7 mouse cellular contexts compared by ENCODE assay signal in genomic region chr17:74338225-74338931, GRCm38 (mm10). TPM values are rescaled to one million over a fixed set of nuclear protein-coding genes. Genes with fewer than 3 reads are reported as not detected.
DNase-seq lines count a peak whose midpoint lies in the region; ATAC-seq lines count a peak whose summit lies in the region.

No protein-coding gene starts in this region.

- H3K4me2 ChIP-seq in embryonic facial prominence, embryonic 11.5 days (ENCODE audit: low read depth, low read length), result peak overlapping the region; percentile 75
- H3K4me2 ChIP-seq in limb, embryonic 11.5 days (ENCODE audit: low read depth, severe bottlenecking), result peak overlapping the region; percentile 77
- H3K4me2 ChIP-seq in midbrain, embryonic 14.5 days (ENCODE audit: low read length), result peak overlapping the region; percentile 60

- H3K27ac ChIP-seq in embryonic facial prominence, embryonic 11.5 days (replicated peaks; ENCODE audit: low read depth, low read length), result peak overlapping the region; percentile 93
- peak overlapping the region; percentile 89 for H3K27ac ChIP-seq in limb, embryonic 11.5 days (replicated peaks; ENCODE audit: low read depth, low read length)
- peak overlapping the region; percentile 98 for H3K27ac ChIP-seq in midbrain, embryonic 14.5 days (replicated peaks; ENCODE audit: low read depth, low read length)

- no peaks in the 10 kb centered on the region for H3K36me3 ChIP-seq in embryonic facial prominence, embryonic 11.5 days (replicated peaks; ENCODE audit: control insufficient read depth, insufficient read depth, low read depth, low read length)
- H3K36me3 ChIP-seq in limb, embryonic 11.5 days (ENCODE audit: control insufficient read depth, insufficient read depth, low read length), result no peaks in the 10 kb centered on the region
- no peaks in the 10 kb centered on the region for H3K36me3 ChIP-seq in midbrain, embryonic 14.5 days (ENCODE audit: control insufficient read depth, insufficient read depth, low read length)

- H3K9ac ChIP-seq in embryonic facial prominence, embryonic 11.5 days (replicated peaks; ENCODE audit: low read length), result peak overlapping the region; percentile 97
- peak overlapping the region; percentile 94 for H3K9ac ChIP-seq in limb, embryonic 11.5 days (ENCODE audit: low read length)
- H3K9ac ChIP-seq in midbrain, embryonic 14.5 days (replicated peaks; ENCODE audit: low read length), result peak overlapping the region; percentile 97

- under 1% methylated on average over 42 of the region's 50 CpGs for WGBS in embryonic facial prominence, embryonic 11.5 days
- under 1% methylated on average over 33 of the region's 50 CpGs for WGBS in limb, embryonic 11.5 days
- under 1% methylated on average over 40 of the region's 50 CpGs for WGBS in midbrain, embryonic 14.5 days

- no peaks in the 10 kb centered on the region for H3K4me1 ChIP-seq in embryonic facial prominence, embryonic 11.5 days (ENCODE audit: control insufficient read depth, insufficient read depth, low read length)
- H3K4me1 ChIP-seq in limb, embryonic 11.5 days (ENCODE audit: control insufficient read depth, insufficient read depth, low read length), result peaks cover 13% of the 10 kb centered on the region; the same call in 1 of the 2 replicates
- H3K4me1 ChIP-seq in midbrain, embryonic 14.5 days (ENCODE audit: control insufficient read depth, insufficient read depth, low read length), result peaks cover 32% of the 10 kb centered on the region

- peak overlapping the region; percentile 98 for H3K4me3 ChIP-seq in embryonic facial prominence, embryonic 11.5 days (ENCODE audit: low read depth, low read length)
- H3K4me3 ChIP-seq in limb, embryonic 11.5 days (ENCODE audit: low read depth, low read length), result peak overlapping the region; percentile 99
- H3K4me3 ChIP-seq in midbrain, embryonic 14.5 days (replicated peaks; ENCODE audit: low read depth, low read length), result peak overlapping the region; percentile 99

- no peaks in the 10 kb centered on the region for H3K27me3 ChIP-seq in embryonic facial prominence, embryonic 11.5 days (ENCODE audit: control insufficient read depth, insufficient read depth, low read length)
- H3K27me3 ChIP-seq in limb, embryonic 11.5 days (ENCODE audit: control insufficient read depth, insufficient read depth, low read length), result no peaks in the 10 kb centered on the region
- H3K27me3 ChIP-seq in midbrain, embryonic 14.5 days (ENCODE audit: control insufficient read depth, insufficient read depth, low read length), result no peaks in the 10 kb centered on the region

- DNase-seq in adrenal gland, postnatal 14 days, result peak; percentile 97
- peak; percentile 97 for DNase-seq in embryonic facial prominence, embryonic 11.5 days (ENCODE audit: low spot score)
- DNase-seq in heart, adult 11 months, result peak; percentile 100
- peak; percentile 94 for DNase-seq in kidney, adult 18-20 months
- DNase-seq in limb, embryonic 11.5 days (ENCODE audit: low spot score), result peak; percentile 98
- peak; percentile 99 for DNase-seq in midbrain, embryonic 14.5 days
- peak; percentile 87 to 91 for DNase-seq in spleen, adult 18-20 months

- peak; percentile 93 for ATAC-seq in embryonic facial prominence, embryonic 11.5 days (replicated peaks; ENCODE audit: insufficient number of reproducible peaks, low FRiP score, low TSS enrichment, low read depth)
- peak; percentile 95 for ATAC-seq in limb, embryonic 11.5 days (ENCODE audit: insufficient number of reproducible peaks, low FRiP score, low TSS enrichment, low read depth)
- ATAC-seq in midbrain, embryonic 14.5 days (ENCODE audit: low FRiP score, low TSS enrichment), result peak; percentile 95

- H3K9me3 ChIP-seq in embryonic facial prominence, embryonic 11.5 days (replicated peaks; ENCODE audit: control insufficient read depth, low read length), result no peaks in the 10 kb centered on the region
- H3K9me3 ChIP-seq in limb, embryonic 11.5 days (ENCODE audit: control insufficient read depth, low read length), result no peaks in the 10 kb centered on the region
- H3K9me3 ChIP-seq in midbrain, embryonic 14.5 days (ENCODE audit: control insufficient read depth, low read length), result no peaks in the 10 kb centered on the region

RNA-seq across cellular contexts. Expression of gene Spast, which starts 0.4 kb away (rescaled TPM):
- 35.5 and 38.1 TPM in 2 replicates for total RNA-seq in adrenal gland, postnatal 14 days (2021)
- polyA plus RNA-seq in embryonic facial prominence, embryonic 11.5 days (2014; fragmentation: Nextera tagmentation; extraction: Ambion mirVana), result 34.1 and 41.3 TPM in 2 replicates
- polyA plus RNA-seq in limb, embryonic 11.5 days (2014; fragmentation: Nextera tagmentation; extraction: Ambion mirVana), result 31.2 and 32.7 TPM in 2 replicates
- 52.3 and 58.9 TPM in 2 replicates for polyA plus RNA-seq in midbrain, embryonic 14.5 days (2014; fragmentation: Nextera tagmentation; extraction: Ambion mirVana)

RNA-seq across cellular contexts. Expression of gene Dpy30, which starts 14.6 kb away (rescaled TPM):
- 89.7 and 95.2 TPM in 2 replicates for total RNA-seq in adrenal gland, postnatal 14 days (2021)
- polyA plus RNA-seq in embryonic facial prominence, embryonic 11.5 days (2014; fragmentation: Nextera tagmentation; extraction: Ambion mirVana), result 276 and 302 TPM in 2 replicates
- polyA plus RNA-seq in limb, embryonic 11.5 days (2014; fragmentation: Nextera tagmentation; extraction: Ambion mirVana), result 275 and 279 TPM in 2 replicates
- 199 and 211 TPM in 2 replicates for polyA plus RNA-seq in midbrain, embryonic 14.5 days (2014; fragmentation: Nextera tagmentation; extraction: Ambion mirVana)

RNA-seq across cellular contexts. Expression of gene Memo1, which starts 43.1 kb away (rescaled TPM):
- total RNA-seq in adrenal gland, postnatal 14 days (2021), result 88.5 and 102 TPM in 2 replicates
- 85.4 and 88.7 TPM in 2 replicates for polyA plus RNA-seq in embryonic facial prominence, embryonic 11.5 days (2014; fragmentation: Nextera tagmentation; extraction: Ambion mirVana)
- 89.2 and 94.3 TPM in 2 replicates for polyA plus RNA-seq in limb, embryonic 11.5 days (2014; fragmentation: Nextera tagmentation; extraction: Ambion mirVana)
- polyA plus RNA-seq in midbrain, embryonic 14.5 days (2014; fragmentation: Nextera tagmentation; extraction: Ambion mirVana), result 59.3 and 64.0 TPM in 2 replicates

RNA-seq across cellular contexts. Expression of gene Slc30a6, which starts 57.0 kb away (rescaled TPM):
- total RNA-seq in adrenal gland, postnatal 14 days (2021), result 22.5 and 24.3 TPM in 2 replicates
- 34.4 and 36.6 TPM in 2 replicates for polyA plus RNA-seq in embryonic facial prominence, embryonic 11.5 days (2014; fragmentation: Nextera tagmentation; extraction: Ambion mirVana)
- polyA plus RNA-seq in limb, embryonic 11.5 days (2014; fragmentation: Nextera tagmentation; extraction: Ambion mirVana), result 41.5 TPM in 2 replicates
- polyA plus RNA-seq in midbrain, embryonic 14.5 days (2014; fragmentation: Nextera tagmentation; extraction: Ambion mirVana), result 28.4 and 34.6 TPM in 2 replicates

Comparison
In these comparisons a context has a peak if more than half of its experiments do, and no peak if none do; other contexts are left out.
1. Peak in every context shown above with its lines: DNase-seq, ATAC-seq, H3K4me3 ChIP-seq and H3K27ac ChIP-seq.